Mouse (Mus musculus) adrenal gland, postnatal 4 days (tissue): Measurements from ENCODE around the gene Rnf181. TPM values are rescaled to one million over a fixed set of nuclear protein-coding genes. Genes with fewer than 3 reads are reported as not detected.

Experiments
- DNase-seq, 2 experiments: peaks; one replicate each; pipeline ENCODE4 v3.0.0; 2021 to 2022; ENCODE audit warnings: low spot score in 2 of 2, mixed read lengths in 2 of 2
- total RNA-seq, 2 experiments: library from RNA; stranded (reverse); gene quantifications; 2 replicates each; pipeline ENCODE4 v1.2.3; 2021

Gene Rnf181
- total RNA-seq, 2 experiments from 2014 or later, result 329 to 344 TPM

DNA sequence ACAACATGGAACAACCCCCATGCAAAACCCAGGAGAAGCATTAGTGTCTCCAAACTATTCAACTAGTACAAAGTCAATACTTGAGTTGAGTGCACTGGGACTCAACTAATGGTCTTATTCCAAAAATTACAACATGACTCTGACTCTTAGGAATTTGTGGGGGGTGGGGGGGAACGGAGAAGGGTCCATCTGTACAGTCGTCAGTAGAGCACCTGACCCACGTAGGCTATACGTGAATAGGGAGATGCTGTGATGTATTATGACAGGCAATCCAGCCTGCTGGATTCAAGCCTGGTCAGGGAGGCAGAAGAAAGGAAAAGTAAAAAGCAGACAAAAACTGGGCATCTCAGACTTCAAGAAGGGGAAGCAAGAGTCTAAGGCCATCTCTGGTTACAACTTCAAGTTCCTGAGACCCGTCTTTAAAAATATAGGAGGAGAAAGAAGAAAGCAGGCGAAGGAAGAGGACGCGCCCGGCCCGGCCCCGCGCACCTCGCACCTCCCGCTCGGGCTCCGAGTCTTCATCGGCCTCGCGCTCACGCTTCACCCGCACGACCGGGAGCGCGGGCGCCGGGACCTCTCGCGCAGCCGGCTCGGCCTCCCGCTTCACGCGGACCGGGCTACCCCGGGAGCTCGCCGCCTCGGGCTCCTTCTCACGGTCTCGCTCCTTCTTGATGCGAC lies 22.2 kb downstream of the Rnf181 start:
- DNase-seq, result no peak

DNA sequence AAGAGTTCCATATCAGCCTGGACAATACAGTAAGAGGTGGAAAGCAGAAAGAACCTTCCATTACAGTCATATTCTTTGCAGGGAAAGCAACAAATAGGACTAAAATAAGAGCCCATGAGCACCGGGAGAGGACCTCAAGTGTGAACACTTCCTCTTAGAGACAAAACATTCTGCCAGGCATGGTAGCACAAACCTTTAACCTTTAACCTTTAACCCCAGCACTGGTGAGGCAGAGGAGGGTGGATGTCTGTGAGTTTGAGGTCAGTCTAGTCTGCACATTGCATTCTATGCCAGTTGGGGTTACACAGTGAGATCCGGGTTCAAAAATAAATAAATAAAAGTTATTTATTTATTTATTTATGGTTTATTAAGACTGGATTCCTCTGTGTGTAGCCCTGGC lies 26.3 kb downstream of the Rnf181 start:
- no peak for DNase-seq

DNA sequence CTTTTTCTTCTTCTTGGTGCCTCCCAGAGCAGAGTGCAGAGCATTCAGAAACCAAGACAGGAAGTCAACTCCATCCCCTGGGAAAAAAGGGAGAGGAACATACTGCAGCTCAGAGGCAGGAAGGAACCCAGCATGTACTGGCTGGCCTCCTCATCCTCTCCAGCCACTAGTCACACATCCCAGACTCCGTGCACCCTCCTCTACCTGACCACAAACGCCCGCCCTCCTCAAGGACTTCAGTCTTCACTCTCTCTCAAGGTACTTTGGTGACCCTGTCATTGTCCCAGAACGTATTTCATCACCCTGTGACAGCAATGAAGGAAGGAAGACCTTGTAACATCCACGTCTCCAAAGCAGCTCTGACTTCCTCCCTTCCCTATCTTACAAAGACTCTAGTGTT lies 33.6 kb downstream of the Rnf181 start:
- no peak for DNase-seq

DNA sequence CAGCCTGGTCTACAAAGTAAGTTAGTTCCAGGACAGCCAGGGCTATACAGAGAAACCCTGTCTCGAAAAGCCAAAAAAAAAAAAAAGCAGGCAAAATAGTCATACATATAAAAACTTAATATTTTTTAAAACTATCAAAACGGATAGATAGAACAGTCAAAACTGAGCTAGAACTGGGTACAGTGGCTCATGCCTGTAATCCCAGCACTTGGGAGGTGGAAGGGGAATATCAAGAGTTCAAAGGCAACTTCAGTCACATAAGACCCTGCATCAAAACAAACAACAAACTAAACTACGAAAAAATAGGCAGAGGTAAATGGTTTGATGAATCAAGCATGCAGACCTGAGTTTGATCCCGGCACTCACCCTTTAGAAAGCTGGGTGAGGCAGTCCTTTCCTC lies 36.6 kb downstream of the Rnf181 start:
- no peak for DNase-seq

DNA sequence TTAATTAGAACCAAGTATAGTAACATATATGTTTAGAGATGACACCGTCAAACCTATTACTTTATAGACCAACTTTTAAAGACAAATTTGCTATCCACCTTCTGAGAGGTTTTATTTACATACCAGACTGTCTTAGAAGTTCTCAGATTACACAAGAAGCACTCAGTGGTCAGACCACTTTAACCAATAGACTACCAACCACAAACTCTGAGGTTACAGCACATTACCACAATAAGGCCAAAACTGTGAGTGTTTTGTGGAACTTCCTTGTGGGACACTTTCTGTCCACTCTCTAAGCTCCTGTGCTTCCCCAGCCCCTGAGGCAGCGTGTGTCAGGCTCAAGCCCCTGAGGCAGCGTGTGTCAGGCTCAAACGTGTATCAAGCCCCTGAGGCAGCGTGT lies 37.7 kb downstream of the Rnf181 start:
- DNase-seq, result no peak

DNA sequence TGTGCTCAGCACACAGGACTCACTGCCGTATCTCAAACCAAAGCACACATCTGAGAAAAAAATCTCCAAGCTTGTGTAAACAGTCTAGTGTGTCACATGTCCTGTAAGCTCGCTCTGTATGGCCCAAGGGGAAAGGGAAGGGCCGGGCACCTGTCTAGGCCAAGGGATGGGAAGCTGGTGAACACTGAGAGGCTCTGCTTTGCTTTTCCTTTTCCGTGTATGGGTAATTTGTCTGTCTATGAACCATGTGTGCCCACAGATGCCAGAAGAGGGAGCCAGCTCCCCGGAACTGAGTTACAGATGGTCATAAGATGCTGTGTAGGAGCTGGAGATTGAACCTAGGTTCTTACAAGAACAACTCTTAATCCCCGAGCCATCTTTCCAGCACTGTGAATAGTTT lies 40.5 kb downstream of the Rnf181 start:
- DNase-seq, result no peak

DNA sequence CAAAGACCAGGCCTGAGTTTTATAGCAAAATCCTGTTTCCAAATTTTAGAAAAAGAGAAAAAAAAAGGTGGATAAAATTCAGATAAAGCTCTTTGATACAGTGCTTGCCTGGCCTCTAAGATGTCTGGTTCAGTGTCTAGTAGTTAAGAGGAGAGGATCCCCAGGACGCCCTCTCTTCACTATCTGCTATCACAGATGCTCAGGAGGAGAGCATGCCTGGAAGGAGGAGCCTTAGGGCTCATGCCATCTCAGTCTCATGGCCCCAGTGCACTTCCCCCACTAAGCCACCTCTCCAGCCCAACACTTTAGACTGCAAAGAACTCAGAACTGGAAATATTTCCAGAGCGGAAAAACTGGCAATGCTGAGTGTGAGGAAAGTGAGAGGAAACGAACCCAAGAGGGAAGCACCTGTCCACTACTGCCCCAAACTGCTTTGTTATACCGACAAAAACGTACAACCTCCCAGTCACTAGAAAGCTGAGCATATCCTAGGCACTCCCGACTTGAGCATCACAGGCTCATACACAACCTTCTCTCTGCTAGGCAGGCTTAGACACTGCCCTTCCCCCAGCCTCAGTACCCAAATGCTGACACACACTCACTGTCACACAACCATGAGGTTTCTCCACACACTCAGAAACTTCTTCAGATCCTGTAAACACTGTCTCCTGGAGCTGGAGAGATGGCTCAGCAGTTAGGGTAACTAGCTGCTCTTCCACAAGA lies 42.8 kb downstream of the Rnf181 start:
- no peak for DNase-seq

DNA sequence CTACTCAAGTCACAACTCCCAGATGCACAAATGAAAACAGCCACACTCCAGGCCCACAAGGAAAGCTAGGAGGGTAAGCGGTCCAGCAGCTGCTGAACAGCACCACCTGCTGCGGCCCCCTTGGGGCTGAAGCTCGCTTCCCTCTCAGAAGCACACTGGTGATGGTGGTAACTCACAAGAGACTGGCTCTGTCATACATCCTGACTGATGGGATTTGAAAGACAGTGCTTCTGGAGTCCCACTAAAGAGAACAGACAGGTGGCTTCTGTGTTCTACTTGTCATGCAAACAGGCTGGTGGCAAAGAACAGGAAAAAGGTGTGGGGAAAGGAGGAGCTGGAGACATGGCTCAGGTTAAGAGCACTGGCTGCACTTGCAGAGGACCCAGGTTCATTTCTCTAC lies 43.8 kb downstream of the Rnf181 start:
- DNase-seq, result no peak

DNA sequence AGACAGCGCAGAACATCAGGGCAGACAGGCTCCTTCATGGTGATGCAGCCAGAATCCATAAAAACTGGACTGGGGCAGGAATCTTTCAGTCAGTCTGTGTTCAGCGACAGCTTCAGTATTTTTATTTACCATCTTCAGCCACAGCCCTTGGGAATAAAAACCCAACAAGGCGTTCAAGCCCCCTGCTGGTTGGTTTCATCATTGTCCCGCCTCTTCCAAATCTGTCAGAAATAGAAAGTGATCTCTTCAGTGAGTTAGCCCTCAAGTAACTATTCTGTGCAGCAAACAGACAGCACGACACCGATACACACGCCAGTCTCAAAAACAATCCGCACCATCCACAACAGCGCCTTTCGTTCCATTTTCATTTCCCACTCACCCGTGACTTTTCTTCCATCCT lies 47.7 kb downstream of the Rnf181 start:
- DNase-seq, result no peak

DNA sequence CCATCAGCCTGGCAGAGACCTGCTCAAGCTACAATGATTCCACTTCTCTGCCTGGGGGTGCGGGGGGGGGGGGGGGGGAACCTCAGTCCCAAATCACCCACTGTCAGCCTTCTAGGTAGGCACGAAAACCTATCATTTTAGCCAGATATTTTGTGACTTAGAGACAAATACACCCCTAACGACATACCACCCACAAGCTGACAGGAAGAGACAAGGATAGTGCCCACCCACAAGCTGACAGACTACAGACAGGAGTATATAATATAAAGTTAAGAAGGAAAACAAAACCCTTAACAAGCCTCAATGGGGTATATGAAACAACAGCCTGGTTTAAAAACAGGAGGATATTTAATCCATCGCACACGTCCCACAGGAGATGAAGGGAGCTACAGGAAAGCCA lies 48.3 kb downstream of the Rnf181 start:
- no peak for DNase-seq

DNA sequence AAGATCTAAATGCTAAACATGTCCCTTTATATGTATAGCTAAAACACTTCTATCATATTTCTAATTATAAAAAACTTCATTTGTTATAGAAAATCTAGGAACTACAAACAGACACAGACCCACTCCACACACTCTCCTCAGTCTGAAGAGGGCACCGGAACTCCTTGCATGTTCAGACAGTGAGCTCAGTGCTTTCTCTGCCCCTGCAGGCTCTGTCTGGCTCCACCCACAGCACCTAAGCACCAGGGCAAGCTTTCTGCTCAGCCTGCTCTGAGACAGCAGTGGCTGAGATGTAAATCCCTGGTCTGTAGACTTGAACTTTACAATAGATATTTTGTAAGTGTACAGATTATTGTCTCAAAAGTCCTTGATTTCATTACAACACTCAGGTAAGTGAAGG lies 50.7 kb downstream of the Rnf181 start:
- DNase-seq, result no peak

DNA sequence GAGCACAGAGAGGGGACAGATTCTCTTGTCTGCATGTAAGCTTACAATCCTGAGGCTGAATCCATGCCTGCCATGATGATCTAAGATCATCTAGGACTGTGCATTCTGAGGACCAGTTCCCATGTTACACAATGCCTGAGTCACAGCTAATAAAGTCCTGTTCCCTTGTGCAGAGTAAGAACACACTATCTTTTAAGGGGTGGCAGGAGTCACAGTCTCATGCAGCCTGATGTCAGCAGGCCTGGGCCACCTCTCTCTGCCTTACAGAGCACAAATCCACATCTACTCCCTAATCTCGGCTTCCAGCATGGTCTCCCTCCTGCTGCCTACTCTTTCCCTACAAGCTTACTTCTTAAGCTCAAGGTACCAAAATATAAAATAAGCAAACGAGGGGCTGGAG lies 51.4 kb downstream of the Rnf181 start:
- DNase-seq, result no peak

DNA sequence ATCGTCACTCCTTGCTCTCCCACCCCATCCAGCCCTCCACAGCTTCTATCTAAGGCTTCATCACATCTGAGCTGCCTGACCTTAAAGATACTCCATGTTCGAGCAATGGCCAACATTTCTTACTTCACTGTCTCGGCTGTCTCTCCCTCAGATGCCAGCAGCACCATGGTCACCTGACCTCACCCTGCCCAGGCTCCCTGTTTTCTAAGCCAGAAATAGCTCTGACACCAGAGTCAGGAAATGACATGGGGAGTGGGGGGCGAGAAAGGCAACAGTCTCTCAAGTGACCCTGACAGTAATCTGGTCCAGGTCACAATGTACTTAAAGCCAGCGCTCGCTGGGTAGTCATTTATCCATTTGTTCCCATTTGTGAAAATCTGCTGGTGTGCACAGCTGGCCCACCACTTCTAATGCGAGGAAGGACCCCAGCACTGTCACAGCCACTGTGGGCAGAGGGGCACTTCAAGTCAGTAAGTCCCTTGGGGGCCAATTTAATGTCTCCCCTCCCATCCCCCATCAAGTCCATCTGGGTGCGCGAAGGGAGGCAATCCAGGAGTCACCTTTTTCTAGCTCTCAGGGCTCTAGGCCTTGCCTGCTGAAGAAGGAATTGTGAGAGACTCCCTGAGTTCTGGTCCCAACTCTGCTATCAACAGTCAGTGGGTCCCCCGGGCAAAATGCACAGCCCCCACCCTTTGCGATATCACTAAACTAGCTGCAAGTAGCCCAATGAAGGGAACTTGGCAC lies 53.5 kb downstream of the Rnf181 start:
- DNase-seq, result no peak

DNA sequence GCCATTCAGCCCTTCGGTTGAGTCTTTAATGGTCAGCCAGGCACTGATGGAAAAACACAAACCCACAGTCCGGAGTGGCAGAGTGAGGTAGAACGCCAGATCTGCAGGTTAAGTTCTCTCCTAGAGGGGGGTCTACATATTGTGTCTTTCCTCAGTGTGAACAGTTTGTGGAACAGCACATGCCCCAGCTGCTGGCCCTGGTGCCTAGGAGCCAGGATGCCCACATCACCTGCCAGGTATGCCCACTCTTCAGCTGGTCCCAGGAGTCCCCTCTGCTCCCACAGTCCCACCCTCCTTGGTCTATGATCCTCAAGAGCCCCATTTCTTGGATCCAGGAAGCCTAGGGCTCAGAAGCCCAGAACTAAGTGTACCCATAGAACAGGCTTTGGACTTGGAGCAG lies 54.6 kb downstream of the Rnf181 start:
- DNase-seq, result no peak

Other genes with a start within 250 kb of the Rnf181 start
- gene Atoh8, start 131.4 kb downstream of the Rnf181 start, total RNA-seq, result 1 to 10 TPM; 3.8 to 4.1 TPM
- gene Sftpb, start 62.3 kb downstream of the Rnf181 start, total RNA-seq, result not detected
- gene Usp39, start 21.8 kb downstream of the Rnf181 start, total RNA-seq, result 10 to 100 TPM; 36.2 to 36.4 TPM
- 10 to 100 TPM; 32.5 to 34.3 TPM for gene 0610030E20Rik, start 19.6 kb downstream of the Rnf181 start, total RNA-seq
- 10 to 100 TPM; 31.4 to 34.1 TPM for gene Tmem150a, start 11.5 kb downstream of the Rnf181 start, total RNA-seq
- gene Vamp5, start 13.5 kb upstream of the Rnf181 start, total RNA-seq, result 10 to 100 TPM; 33.0 to 40.5 TPM
- gene Vamp8, start 23.7 kb upstream of the Rnf181 start, total RNA-seq, result 100 to 1,000 TPM; 120 to 136 TPM
- gene Ggcx, start 47.4 kb upstream of the Rnf181 start, total RNA-seq, result 10 to 100 TPM; 45.5 to 48.9 TPM
- gene Mat2a, start 72.6 kb upstream of the Rnf181 start, total RNA-seq, result 100 to 1,000 TPM; 237 to 266 TPM
- under 1 TPM; 0.76 to 0.78 TPM for gene Sh2d6, start 154.8 kb upstream of the Rnf181 start, total RNA-seq
- 10 to 100 TPM; 48.9 to 55.2 TPM for gene Capg, start 177.4 kb upstream of the Rnf181 start, total RNA-seq
- gene Elmod3, start 231.5 kb upstream of the Rnf181 start, total RNA-seq, result 10 to 100 TPM; 14.2 to 16.8 TPM
- gene Retsat, start 231.5 kb upstream of the Rnf181 start, total RNA-seq, result 100 to 1,000 TPM; 159 to 166 TPM